Mouse (Mus musculus) CD4-positive helper T cell, adult 2 months (primary cell): ENCODE data around the gene Ttc16.

ENCODE experiments used
- DNase-seq: peaks from one replicate; pipeline ENCODE4 v3.0.0-alpha.2; 2012; ENCODE audit warnings: low read depth, missing footprints, low spot score

Ttc16 gene

DNA sequence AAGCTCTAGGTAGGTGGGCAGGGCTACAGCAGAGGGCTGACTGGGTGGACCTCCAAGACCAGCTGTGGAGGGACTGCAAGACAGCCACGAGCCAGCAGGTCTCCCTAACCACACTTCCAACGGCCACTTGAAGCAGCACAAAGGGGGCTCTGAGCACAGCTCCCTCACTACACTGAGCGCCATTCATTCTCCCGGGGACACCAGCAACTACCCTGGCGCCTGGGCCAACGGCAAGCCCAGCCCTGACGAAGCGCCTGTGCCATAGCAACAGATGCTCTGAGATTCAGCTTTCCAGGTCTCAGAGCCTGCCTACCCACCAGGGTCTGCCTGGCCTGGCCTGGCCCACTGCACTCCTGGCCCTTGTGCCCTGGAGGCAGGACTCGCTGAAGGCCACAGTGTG, 56.7 kb downstream of the Ttc16 start:
- no peak for DNase-seq

DNA sequence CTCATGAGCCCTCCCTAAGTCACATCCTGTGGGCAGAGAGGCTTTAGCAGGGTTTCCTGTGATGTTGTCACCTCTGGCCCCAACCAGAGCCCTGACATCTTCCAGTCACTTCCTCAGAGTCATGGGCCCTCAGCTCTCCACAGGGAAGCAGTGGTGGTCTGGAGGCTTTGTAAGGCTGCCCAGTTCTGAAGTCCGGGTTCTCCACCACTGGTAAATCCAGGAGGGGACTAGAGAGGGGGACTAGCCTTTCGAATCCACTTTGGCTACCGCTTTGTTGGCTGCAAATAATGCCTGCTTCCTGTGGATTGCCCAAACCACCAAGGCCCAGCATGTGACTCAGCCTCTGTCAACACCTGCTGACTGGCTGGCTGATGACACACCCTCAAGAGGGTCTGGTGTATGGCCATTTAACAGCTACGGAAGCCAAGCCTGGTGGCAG, 60.4 kb downstream of the Ttc16 start:
- peak; percentile 85 for DNase-seq

DNA sequence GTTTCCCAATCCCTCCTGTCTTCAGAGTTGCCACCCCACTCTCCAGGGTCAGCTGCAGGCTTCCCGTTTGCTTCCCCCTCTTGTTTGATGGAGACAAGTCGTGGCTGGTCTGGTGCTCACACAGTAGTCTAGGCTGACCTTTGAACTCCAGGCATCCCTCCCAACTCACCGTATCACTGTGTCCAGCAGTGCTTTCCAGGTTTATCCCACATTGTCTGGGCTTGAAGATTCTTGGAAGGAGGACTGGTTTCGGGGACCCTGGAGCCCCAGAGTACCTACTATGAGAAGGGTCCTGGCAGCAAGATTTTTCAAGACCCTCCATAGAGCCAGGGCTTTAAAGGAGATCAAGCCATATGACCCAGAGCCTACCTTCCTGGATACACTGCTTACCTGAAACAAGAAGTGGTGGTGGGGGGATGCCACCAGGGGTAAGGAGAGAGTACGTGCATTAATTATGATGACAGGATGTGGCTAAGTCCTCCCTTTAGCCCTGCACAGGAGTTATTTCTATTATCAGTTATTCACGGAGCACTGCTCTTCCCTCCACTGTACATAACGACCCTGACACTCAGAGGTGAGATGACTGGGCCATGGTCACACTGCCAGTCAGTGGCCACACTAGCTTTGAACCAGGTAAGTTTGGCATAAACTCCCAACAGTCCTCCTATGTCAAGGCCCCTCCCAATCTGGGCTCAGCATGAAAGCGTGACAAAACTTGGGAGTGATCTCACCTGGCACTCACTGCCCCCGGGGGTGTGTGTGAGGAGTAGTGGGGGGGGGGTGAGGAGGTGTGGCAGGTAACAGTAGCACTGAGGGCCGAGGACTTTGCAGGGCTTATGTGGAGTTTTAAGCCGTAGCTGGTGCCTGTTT, 61.1 kb downstream of the Ttc16 start:
- peak; percentile 66 for DNase-seq

DNA sequence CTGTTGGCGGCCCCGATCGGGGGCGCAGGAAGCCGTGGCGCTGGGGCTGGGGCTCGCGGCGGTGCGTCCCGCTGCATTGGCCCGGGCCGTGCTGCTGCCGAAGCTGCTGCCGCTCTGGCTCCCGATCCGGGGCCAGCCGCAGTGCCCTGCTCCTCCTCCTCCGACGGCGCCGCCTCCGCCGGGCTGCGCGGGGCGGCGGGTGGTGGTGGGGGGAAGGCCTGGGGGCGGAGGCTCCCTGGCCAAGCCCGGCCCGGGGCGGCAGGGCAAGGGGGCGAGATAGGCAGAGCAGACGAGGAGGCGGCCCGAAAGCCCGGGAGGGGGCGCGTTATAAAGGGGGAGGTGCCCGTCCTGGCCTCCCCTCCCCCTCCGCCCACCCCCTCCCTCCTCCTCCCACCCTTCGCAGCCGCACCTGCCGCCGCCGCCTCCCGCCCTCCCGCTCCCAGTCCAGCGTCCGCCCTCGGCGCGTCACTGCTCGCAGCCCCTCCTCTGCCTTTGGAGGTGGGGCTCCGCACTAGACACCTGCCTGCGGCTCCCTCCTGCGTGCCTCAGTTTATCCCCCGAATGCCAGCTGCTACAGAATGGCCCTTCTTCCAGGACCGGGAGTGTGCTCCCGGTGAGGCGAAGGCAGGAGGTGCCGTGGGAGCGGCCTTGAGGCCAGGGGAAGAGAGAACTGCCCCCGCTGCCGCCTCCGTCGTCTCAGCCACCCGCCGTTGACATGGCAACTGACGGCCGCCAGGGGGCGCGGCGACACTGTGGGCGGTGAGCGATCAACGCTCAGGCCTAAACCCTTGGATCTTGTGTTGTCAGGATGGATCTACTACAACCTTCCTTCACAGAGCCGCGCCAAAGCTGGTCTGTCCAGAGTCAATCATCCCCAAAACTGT, 62.3 kb downstream of the Ttc16 start, which contains the start of gene Cdk9:
TSS of gene Cdk9 (minus strand) at position 143 of the 884 bp plus-strand sequence.
- DNase-seq = peak; percentile 97

DNA sequence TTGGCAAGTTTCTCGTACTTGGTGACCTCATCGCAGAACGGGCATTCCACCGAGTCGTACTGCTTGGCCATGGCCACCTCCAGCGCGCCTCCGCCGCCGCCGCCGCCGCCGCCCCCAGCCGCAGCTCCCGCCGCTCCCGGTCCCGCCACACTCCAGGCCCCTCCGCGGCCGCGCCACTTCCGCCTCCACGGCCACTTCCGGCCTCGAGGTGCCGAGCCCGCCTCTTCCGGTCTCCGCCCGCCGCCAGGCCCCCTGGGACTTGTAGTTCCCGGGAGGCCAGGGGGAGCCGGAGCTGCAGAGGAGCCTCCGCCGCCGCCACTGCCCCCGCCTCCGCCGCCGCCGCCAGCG, 62.9 kb downstream of the Ttc16 start:
- peak; percentile 96 for DNase-seq

DNA sequence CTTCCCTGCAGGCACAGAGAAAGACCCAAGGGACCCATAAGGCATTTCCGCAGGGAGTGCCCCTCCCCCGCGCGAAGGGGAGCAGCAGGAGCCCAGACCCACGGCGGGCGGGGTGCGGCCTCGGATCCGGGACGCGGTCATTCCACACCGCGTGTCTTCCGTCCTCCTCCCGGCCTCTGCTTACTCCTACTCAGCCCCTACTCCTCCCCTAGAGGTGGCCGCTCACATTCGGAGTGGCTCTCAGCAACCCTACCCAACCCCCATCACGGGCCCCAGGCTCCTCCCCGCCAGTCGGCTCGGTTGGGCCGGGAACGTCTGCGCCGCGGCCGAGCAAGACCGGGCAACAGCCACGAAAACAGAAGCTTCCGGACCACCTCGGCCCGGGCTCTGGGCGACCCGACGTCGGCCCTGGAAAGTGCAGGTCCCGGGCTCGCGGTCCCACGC, 63.3 kb downstream of the Ttc16 start:
- DNase-seq = peak; percentile 75

DNA sequence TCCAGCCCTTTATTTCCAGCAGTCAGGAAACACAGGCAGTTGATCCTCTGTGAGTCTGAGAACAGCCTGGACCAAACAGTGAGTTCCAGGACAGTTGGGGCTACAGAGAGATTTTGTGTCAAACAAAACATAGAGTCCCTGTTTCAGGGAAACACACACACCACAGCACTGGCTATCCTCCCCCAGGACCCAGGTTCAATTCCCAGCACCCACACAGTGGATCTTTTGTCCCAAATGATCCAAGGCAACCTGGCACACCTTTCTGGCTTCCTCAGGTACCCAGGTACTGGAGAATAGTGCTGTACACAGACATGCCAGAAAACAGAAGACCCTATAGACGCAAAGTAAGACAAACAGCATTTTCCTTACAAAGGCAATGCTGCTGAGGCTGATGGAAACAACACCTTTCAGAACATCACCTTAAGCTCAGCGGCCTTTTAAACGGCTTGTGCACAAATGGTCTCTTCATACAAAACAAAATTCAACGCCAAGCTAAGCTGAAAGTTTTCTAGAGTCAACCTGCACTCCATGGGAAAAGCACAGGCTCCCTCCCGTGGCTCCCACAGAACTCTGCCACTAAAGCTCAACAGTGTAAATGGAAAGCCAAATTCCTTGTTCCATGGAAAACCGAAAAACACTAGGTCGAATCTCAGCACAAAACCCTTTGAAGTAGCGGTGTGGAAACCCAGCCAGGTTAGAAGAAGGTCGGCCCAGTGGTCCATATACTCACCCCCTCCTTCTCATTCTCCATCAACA, 64.0 kb downstream of the Ttc16 start:
- no peak for DNase-seq

DNA sequence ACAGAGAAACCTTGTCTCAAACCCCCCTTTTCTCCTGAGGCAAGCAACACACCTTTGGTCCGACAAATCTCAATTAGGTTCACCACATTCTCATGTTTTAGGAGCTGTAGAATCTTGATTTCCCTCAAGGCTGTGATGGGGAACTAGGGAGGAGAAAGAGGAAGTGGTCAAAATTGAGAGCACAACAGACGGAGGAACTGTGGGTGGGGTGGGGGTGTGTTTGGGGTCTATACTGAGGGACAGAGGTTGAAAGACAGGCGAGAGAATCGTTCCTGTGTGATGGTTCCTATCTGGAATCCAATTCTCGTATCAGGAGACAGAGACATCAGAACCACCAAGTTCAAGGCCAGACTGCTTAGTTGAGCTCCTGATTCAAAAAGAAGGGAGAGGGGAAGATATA, 65.0 kb downstream of the Ttc16 start:
- DNase-seq = no peak

DNA sequence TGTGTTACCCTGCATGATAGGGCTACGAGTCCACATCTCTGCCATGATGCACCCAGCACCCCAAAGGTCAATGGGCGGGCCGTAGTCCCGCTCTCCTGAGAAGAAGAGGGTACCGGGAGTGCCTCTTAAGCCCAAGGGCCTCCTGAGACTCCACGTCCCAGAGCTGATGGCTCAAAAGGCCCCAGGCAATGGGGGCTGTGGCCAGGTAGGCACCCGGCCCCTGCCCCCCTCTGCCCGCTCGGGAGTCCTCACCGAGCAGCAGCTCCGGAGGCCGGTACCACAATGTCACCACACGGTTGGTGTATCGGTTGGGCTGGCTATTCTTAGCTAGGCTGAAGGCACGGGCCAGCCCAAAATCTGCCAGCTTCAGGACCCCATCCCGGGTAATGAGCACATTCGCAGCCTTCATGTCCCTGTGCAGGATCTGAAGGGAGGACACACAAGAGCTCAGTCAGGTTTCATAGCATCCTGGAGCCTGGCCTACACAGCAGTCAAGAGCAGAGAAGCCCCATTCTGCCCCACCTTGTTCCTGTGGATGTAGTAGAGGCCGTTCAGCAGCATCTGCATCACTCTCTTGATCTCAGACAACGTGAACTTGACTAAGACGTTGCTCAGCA, 65.8 kb downstream of the Ttc16 start:
- DNase-seq = no peak

DNA sequence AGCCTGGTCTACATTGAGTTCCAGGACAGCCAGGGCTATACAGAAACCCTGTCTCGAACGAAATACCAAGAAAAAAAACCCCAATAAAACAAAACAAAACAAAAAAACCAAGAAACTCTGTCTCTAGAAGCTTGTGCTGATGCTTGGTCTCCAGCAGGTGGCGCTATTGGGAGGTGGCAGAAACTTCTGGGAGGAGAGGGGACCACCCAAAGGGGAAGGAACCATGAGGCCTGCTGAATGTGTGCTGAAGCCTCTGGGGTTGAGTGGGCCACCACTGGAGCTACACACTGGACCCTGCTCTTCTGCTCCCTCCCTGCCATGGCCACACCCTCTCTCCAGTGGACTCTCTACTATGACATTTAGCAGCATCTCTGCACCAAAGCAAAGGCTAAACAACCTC, 66.8 kb downstream of the Ttc16 start:
- DNase-seq = peak; percentile 70
